Mouse (Mus musculus): ENCODE measurements around the gene Apba3.

- TF ChIP-seq HCFC1 (IDR thresholded peaks at IDR 0.05; ENCODE audit: borderline replicate concordance, insufficient read depth, low read length) (no peak), MAFK (IDR thresholded peaks at IDR 0.05; ENCODE audit: insufficient read depth, low read depth, low read length) (no peak), ZC3H11A (IDR thresholded peaks at IDR 0.05; ENCODE audit: borderline replicate concordance, low read depth, low read length) (no peak)
Measured at GRCm38 (mm10) chr10:81303761-81304160, 37.0 kb downstream of the Apba3 start.

All from ES-E14 (cell line).